Mouse (Mus musculus): ENCODE results near the gene Wnt4. TPM values are rescaled to one million over a fixed set of nuclear protein-coding genes. Genes with fewer than 3 reads are reported as not detected.

The Wnt4 gene
- total and polyA plus RNA-seq, 3 experiments: not detected

DNA sequence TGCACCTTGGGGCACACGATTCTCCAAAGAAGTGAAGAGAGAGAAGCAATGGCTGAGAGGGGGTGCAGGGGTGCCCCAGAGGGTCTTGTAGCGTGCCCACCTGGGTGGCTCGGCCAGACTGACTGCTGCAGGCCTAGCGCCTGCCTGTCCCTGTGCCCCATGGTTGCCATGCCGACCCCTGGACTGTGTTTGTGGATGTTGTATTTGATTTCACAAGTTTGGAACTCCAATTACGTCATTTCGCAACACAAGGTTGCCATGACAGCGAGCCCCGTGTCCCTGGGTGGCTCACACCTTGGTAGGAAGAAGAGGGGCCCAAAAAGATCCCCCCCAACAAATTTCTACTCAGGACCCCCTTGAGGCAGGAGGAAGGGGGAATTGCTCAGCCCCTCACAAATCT is 32.4 kb upstream of the Wnt4 start:
- no peak overlapping the region for H3K4me3 ChIP-seq (ENCODE audit: control insufficient read depth in 1 of 2, insufficient read depth in 1 of 2, low read depth in 2 of 2, low read length in 2 of 2)
- H3K79me2 ChIP-seq (ENCODE audit: control insufficient read depth, insufficient read depth, low read length, poor library complexity): no peaks in the 10 kb centered on the region
- H3K9ac ChIP-seq (ENCODE audit: control insufficient read depth, low read depth, low read length, poor library complexity, severe bottlenecking): no peak overlapping the region
- no peaks in the 10 kb centered on the region for H3K27me3 ChIP-seq (ENCODE audit: control insufficient read depth in 1 of 2, insufficient read depth in 2 of 2, low read length in 2 of 2)
- no peak for TF ChIP-seq MAZ (IDR thresholded peaks at IDR 0.05; ENCODE audit: low read depth, low read length)
- no peak for TF ChIP-seq USF2 (IDR thresholded peaks at IDR 0.05; ENCODE audit: borderline replicate concordance in 1 of 2, insufficient read depth in 1 of 2, low read depth in 1 of 2, low read length in 2 of 2)
- no peak for TF ChIP-seq ETS1 (IDR thresholded peaks at IDR 0.05; ENCODE audit: low read depth, low read length)
- TF ChIP-seq NRF1 (IDR thresholded peaks at IDR 0.05; ENCODE audit: insufficient read depth, low read depth, low read length, poor library complexity, severe bottlenecking): no peak
- TF ChIP-seq TBP (IDR thresholded peaks at IDR 0.05; ENCODE audit: low read depth, low read length): no peak
- TF ChIP-seq KAT2A (conservative IDR thresholded peaks at IDR 0.05; ENCODE audit: low read depth, low read length): no peak
- DNase-seq (ENCODE audit: low read depth, low spot score): no peak
- no peak overlapping the region for H3K27ac ChIP-seq (ENCODE audit: control insufficient read depth, low read depth, low read length)
- no peaks in the 10 kb centered on the region for H3K36me3 ChIP-seq (ENCODE audit: control insufficient read depth in 1 of 2, insufficient read depth in 2 of 2, low read length in 2 of 2)
- no peaks in the 10 kb centered on the region for H3K9me3 ChIP-seq (replicated peaks; ENCODE audit: insufficient read depth, low read length)
- no peaks in the 10 kb centered on the region for H3K4me1 ChIP-seq (ENCODE audit: control insufficient read depth in 1 of 2, insufficient read depth in 2 of 2, low read length in 2 of 2)

DNA sequence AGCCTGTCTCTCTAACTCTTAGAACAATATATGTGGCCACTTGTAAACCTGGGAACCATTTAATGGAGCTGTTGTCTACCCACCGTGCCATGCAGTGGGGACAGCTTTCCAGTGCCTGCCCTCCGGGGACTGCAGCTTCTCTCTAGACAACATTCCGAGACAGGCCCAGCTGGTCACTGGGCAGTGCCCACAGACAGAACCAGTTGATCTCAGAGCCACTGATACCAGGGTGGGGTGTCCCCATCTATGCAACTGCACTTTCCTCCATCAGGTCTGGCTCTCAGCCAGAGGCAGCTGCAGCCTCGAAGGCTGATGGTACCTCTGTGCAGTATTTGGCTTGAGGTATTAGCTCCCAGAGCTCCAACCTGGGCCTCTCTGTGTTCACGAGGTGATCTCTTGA is 27.0 kb upstream of the Wnt4 start:
- DNase-seq (ENCODE audit: low read depth, low spot score): no peak
- no peaks in the 10 kb centered on the region for H3K4me1 ChIP-seq (ENCODE audit: control insufficient read depth in 1 of 2, insufficient read depth in 2 of 2, low read length in 2 of 2)
- H3K4me3 ChIP-seq (ENCODE audit: control insufficient read depth in 1 of 2, insufficient read depth in 1 of 2, low read depth in 2 of 2, low read length in 2 of 2): no peak overlapping the region
- TF ChIP-seq CHD2 (IDR thresholded peaks at IDR 0.05; ENCODE audit: low read length) (no peak), E2F4 (IDR thresholded peaks at IDR 0.05; ENCODE audit: borderline replicate concordance, low read depth, low read length) (no peak), USF1 (IDR thresholded peaks at IDR 0.05; ENCODE audit: low read depth, low read length) (no peak), SIN3A (IDR thresholded peaks at IDR 0.05; ENCODE audit: low read length) (no peak), ZNF384 (IDR thresholded peaks at IDR 0.05; ENCODE audit: low read depth, low read length) (no peak), NELFE (IDR thresholded peaks at IDR 0.05; ENCODE audit: low read depth, low read length) (no peak), GATA1 (IDR thresholded peaks at IDR 0.05; ENCODE audit: low read depth, low read length) (no peak), ZKSCAN1 (IDR thresholded peaks at IDR 0.05; ENCODE audit: low read depth, low read length) (no peak), POLR2A (IDR thresholded peaks at IDR 0.05; ENCODE audit: control insufficient read depth in 1 of 2, insufficient read depth in 1 of 2, low read depth in 1 of 2, low read length in 2 of 2, poor library complexity in 1 of 2) (no peak), ZMIZ1 (IDR thresholded peaks at IDR 0.05; ENCODE audit: low read depth, low read length) (no peak), NRF1 (IDR thresholded peaks at IDR 0.05; ENCODE audit: insufficient read depth, low read depth, low read length, poor library complexity, severe bottlenecking) (no peak), TBP (IDR thresholded peaks at IDR 0.05; ENCODE audit: low read depth, low read length) (no peak), MEF2A (IDR thresholded peaks at IDR 0.05; ENCODE audit: extremely low read depth, insufficient replicate concordance, low read depth, low read length, poor library complexity, severe bottlenecking) (no peak), SMC3 (IDR thresholded peaks at IDR 0.05; ENCODE audit: low read depth, low read length) (no peak)
- H3K9me3 ChIP-seq (replicated peaks; ENCODE audit: insufficient read depth, low read length): no peaks in the 10 kb centered on the region
- no peaks in the 10 kb centered on the region for H3K36me3 ChIP-seq (ENCODE audit: control insufficient read depth in 1 of 2, insufficient read depth in 2 of 2, low read length in 2 of 2)
- no peaks in the 10 kb centered on the region for H3K79me2 ChIP-seq (ENCODE audit: control insufficient read depth, insufficient read depth, low read length, poor library complexity)
- H3K27me3 ChIP-seq (ENCODE audit: control insufficient read depth in 1 of 2, insufficient read depth in 2 of 2, low read length in 2 of 2): no peaks in the 10 kb centered on the region
- no peak overlapping the region for H3K9ac ChIP-seq (ENCODE audit: control insufficient read depth, low read depth, low read length, poor library complexity, severe bottlenecking)
- H3K27ac ChIP-seq (ENCODE audit: control insufficient read depth, low read depth, low read length): no peak overlapping the region

Measured in MEL (cell line).